Mouse (Mus musculus): Measurements from ENCODE around the gene Hoxb4.

Gene Hoxb4

GRCm38 (mm10) chr11:96334002-96334364, 15.9 kb downstream of the Hoxb4 start:
- no peak for DNase-seq

- DNase-seq, result no peak
These were observed 16.9 kb downstream of the Hoxb4 start for GRCm38 (mm10) chr11:96334998-96335397.

GRCm38 (mm10) chr11:96336597-96336996, 18.5 kb downstream of the Hoxb4 start:
- DNase-seq, result peak; percentile 58 to 68

GRCm38 (mm10) chr11:96337026-96337425, 19.0 kb downstream of the Hoxb4 start:
- no peak for DNase-seq

GRCm38 (mm10) chr11:96338957-96339855, 21.1 kb downstream of the Hoxb4 start:
- no peak for DNase-seq

- DNase-seq, result no peak
These were observed 22.8 kb downstream of the Hoxb4 start for GRCm38 (mm10) chr11:96340698-96341365.

- peak; percentile 59 to 69 for DNase-seq
These were observed 23.9 kb downstream of the Hoxb4 start for GRCm38 (mm10) chr11:96341701-96342575.

GRCm38 (mm10) chr11:96342576-96342930, 24.5 kb downstream of the Hoxb4 start:
- no peak for DNase-seq

GRCm38 (mm10) chr11:96343206-96343745, 25.2 kb downstream of the Hoxb4 start:
- peak in 1 of 2 experiments; percentile 6 for DNase-seq

GRCm38 (mm10) chr11:96344061-96344877, 26.2 kb downstream of the Hoxb4 start:
- no peak for DNase-seq

- DNase-seq, result no peak
These were observed 26.8 kb downstream of the Hoxb4 start for GRCm38 (mm10) chr11:96344878-96345159.

- no peak for DNase-seq
These were observed 27.3 kb downstream of the Hoxb4 start for GRCm38 (mm10) chr11:96345220-96345892.

GRCm38 (mm10) chr11:96345893-96346806, 28.1 kb downstream of the Hoxb4 start:
- DNase-seq, result peak; percentile 66 to 71

- DNase-seq, result peak in 1 of 2 experiments; percentile 57
These were observed 29.0 kb downstream of the Hoxb4 start for GRCm38 (mm10) chr11:96346916-96347520.

- DNase-seq, result no peak
These were observed 29.6 kb downstream of the Hoxb4 start for GRCm38 (mm10) chr11:96347717-96348116.

- DNase-seq, result peak; percentile 78 to 81
These were observed 30.3 kb downstream of the Hoxb4 start for GRCm38 (mm10) chr11:96348141-96348928.

- no peak for DNase-seq
These were observed 30.9 kb downstream of the Hoxb4 start for GRCm38 (mm10) chr11:96348988-96349387.

- peak in 1 of 2 experiments; percentile 67 for DNase-seq
These were observed 31.6 kb downstream of the Hoxb4 start for GRCm38 (mm10) chr11:96349491-96350340.

Data from kidney, adult 8-10 months (tissue).